In the genomic region with DNA sequence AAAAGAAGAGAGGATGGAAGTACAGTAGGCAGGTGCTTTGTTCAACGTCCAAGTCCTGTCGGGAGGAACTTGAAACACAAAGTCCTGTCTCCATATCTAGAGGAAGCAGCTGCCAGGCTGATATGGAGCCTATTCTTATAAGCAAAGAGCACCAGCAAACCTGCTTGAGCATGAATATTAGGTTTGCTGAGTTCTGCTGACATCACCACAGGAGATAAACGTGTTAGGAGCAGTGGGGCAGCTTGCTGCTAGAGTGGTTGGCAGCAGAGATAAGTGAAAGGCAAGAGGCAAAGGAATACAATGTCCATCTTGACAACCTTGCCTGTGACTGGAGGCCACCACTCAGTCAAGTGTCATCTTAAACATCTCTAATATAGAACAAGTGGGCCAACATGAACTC, we compare ENCODE assay signal across 7 mouse cellular contexts.
DNase-seq lines count a peak whose midpoint lies in the region; ATAC-seq and TF ChIP-seq lines count a peak whose summit lies in the region.
"Not testable (repeated sequence)": the region's sequence is repeated elsewhere in the genome, so short reads cannot be mapped to it uniquely, and the experiment has no call there.

No protein-coding gene starts in this region.

- not testable (repeated sequence) for H3K4me3 ChIP-seq in heart, embryonic 13.5 days; heart, postnatal 0 days (ENCODE audit: low read depth, low read length); intestine, embryonic 16.5 days (ENCODE audit: low read length); liver, embryonic 13.5 days (replicated peaks); liver, postnatal 0 days (ENCODE audit: low read depth, low read length)

- H3K9me3 ChIP-seq in heart, embryonic 13.5 days; heart, postnatal 0 days (replicated peaks; ENCODE audit: control insufficient read depth, low read length); intestine, embryonic 16.5 days (ENCODE audit: control insufficient read depth, low read length); liver, embryonic 13.5 days (replicated peaks); liver, postnatal 0 days (ENCODE audit: low read length): not testable (repeated sequence)

- not testable (repeated sequence) for TF ChIP-seq CTCF in heart, postnatal 0 days (IDR thresholded peaks at IDR 0.05; ENCODE audit: low read depth); liver, postnatal 0 days (IDR thresholded peaks at IDR 0.05; ENCODE audit: low read depth)

- peak; percentile 74 for ATAC-seq in erythroblast, adult 5-6 weeks (replicated peaks; ENCODE audit: low FRiP score, poor library complexity, severe bottlenecking)
- peak; percentile 68; the same call in 1 of the 2 replicates for ATAC-seq in heart, embryonic 13.5 days (ENCODE audit: extremely low read depth, insufficient number of reproducible peaks, low FRiP score, low TSS enrichment)
- ATAC-seq in heart, postnatal 0 days (ENCODE audit: insufficient read depth, low read depth): peak; percentile 41
- 0 out of 2 replicates have a peak, but pooled peaks have one; percentile 21 for ATAC-seq in intestine, embryonic 16.5 days
- peak; percentile 94 for ATAC-seq in liver, embryonic 13.5 days (ENCODE audit: low read depth)
- ATAC-seq in liver, postnatal 0 days: peak; percentile 87
- ATAC-seq in megakaryocyte-erythroid progenitor cell, adult 5-6 weeks (replicated peaks; ENCODE audit: low FRiP score, low TSS enrichment, poor library complexity, severe bottlenecking): peak; percentile 99

- not testable (repeated sequence) for H3K27me3 ChIP-seq in heart, embryonic 13.5 days (replicated peaks); heart, postnatal 0 days (ENCODE audit: control insufficient read depth, insufficient read depth, low read length); intestine, embryonic 16.5 days (replicated peaks; ENCODE audit: control insufficient read depth, insufficient read depth, low read length); liver, embryonic 13.5 days; liver, postnatal 0 days (ENCODE audit: insufficient read depth, low read length)

- not testable (repeated sequence) for DNase-seq in heart, postnatal 0 days (ENCODE audit: low spot score); liver, embryonic 13.5 days; liver, postnatal 0 days

- 20% methylated on average over 1 of the region's 3 CpGs for WGBS in heart, embryonic 13.5 days
- no CpG with 5 or more reads among the region's 3 CpGs for WGBS in heart, postnatal 0 days
- WGBS in intestine, embryonic 16.5 days: no CpG with 5 or more reads among the region's 3 CpGs
- 14% methylated on average over 1 of the region's 3 CpGs for WGBS in liver, embryonic 13.5 days (ENCODE audit: insufficient replicate concordance)
- no CpG with 5 or more reads among the region's 3 CpGs for WGBS in liver, postnatal 0 days (ENCODE audit: insufficient replicate concordance)

- H3K4me2 ChIP-seq in heart, embryonic 13.5 days; heart, postnatal 0 days (ENCODE audit: low read depth, low read length); intestine, embryonic 16.5 days (ENCODE audit: low read depth, low read length); liver, embryonic 13.5 days; liver, postnatal 0 days (ENCODE audit: low read depth, low read length): not testable (repeated sequence)

- not testable (repeated sequence) for H3K4me1 ChIP-seq in heart, embryonic 13.5 days; heart, postnatal 0 days (ENCODE audit: control insufficient read depth, insufficient read depth); intestine, embryonic 16.5 days (ENCODE audit: control insufficient read depth, insufficient read depth, low read length); liver, postnatal 0 days (ENCODE audit: insufficient read depth)
- H3K4me1 ChIP-seq in liver, embryonic 13.5 days (replicated peaks): peaks cover 15% of the 10 kb centered on the region

- H3K27ac ChIP-seq in heart, embryonic 13.5 days (replicated peaks); heart, postnatal 0 days (ENCODE audit: low read depth); intestine, embryonic 16.5 days (ENCODE audit: low read length); liver, embryonic 13.5 days; liver, postnatal 0 days (ENCODE audit: low read depth): not testable (repeated sequence)

- peaks cover 19% of the 10 kb centered on the region; the same call in 1 of the 2 replicates for H3K36me3 ChIP-seq in heart, embryonic 13.5 days
- H3K36me3 ChIP-seq in heart, postnatal 0 days (replicated peaks; ENCODE audit: control insufficient read depth, insufficient read depth, low read length); intestine, embryonic 16.5 days (ENCODE audit: control insufficient read depth, insufficient read depth, low read length); liver, embryonic 13.5 days; liver, postnatal 0 days (replicated peaks; ENCODE audit: insufficient read depth, low read length): not testable (repeated sequence)

- H3K9ac ChIP-seq in heart, embryonic 13.5 days; heart, postnatal 0 days (replicated peaks; ENCODE audit: low read depth, low read length); intestine, embryonic 16.5 days (ENCODE audit: low read depth, low read length); liver, embryonic 13.5 days; liver, postnatal 0 days (replicated peaks): not testable (repeated sequence)

- not testable (repeated sequence) for TF ChIP-seq EP300 in heart, postnatal 0 days (IDR thresholded peaks at IDR 0.05; ENCODE audit: low read depth); liver, postnatal 0 days (IDR thresholded peaks at IDR 0.05; ENCODE audit: low read depth)

Comparison
In these comparisons a context has a peak if more than half of its experiments do, and no peak if none do; other contexts are left out.
1. ATAC-seq: peak in every context shown above with its lines; median percentile 99 in megakaryocyte-erythroid progenitor cell, adult 5-6 weeks; 94 in liver, embryonic 13.5 days; 87 in liver, postnatal 0 days; 74 in erythroblast, adult 5-6 weeks; 68 in heart, embryonic 13.5 days; 41 in heart, postnatal 0 days; 21 in intestine, embryonic 16.5 days.